Mouse (Mus musculus) Muller cell, postnatal 12 days (primary cell): ENCODE measurements around the gene Tmem59l.

ENCODE experiments used
- DNase-seq: peaks from one replicate; pipeline ENCODE4 v3.0.0-alpha.2; 2015; ENCODE audit errors: inconsistent ontology term

Tmem59l gene

DNA sequence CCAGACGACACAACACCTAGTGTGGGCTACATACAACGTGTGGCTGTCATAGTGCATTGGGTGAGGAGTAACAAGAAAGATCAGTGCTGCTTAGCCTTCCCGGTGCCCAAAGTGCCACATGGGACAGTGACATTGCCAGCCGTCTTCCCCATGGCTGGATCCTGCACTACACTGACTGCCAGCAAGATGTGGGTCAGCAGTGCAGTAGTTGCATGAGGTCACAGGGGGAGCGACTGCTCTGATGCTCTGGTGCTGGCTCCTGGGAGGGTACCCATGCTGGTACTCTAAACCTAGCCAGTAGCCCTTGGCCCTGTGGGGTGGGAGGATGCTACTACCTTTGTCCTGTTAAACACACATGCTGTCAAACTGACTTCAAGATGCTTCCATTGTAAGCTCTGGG, 27.0 kb downstream of the Tmem59l start:
- no peak for DNase-seq

DNA sequence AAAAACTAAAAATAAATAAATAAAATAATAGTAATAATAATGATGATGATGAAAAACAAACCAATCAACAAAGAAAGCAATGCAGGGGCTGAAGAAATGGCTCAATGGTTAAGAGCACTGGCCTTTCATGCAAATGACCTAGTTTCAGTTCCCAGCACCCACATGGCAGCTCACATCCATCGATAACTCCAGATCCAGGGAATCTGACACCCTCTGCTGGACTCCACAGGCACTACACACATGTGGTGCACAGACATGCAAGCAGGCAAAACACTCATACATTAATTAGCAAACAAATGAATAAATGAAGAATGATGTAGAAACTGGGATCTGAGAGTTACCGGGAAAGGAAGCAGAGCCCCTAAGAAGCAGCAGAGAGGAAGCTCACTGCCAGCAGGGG, 27.5 kb downstream of the Tmem59l start:
- no peak for DNase-seq

DNA sequence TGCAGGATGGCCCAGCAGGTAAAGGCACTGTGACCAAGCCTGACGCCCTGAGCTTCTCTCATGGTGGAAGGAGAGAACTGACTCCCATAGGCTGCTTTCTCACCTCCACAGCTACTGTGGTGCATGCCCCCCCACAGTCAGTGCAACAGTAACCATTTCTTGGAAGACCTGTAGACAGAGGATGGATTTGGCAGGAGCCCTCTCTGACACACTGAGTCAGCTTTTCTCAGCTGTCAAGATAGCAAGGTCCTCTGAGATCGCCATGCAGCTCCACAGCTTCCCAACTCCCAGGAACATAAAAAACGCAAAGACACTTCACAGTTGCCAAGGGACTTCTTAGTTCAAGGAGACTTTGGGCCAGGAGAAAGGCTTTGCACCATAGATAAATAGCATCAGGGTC, 28.7 kb downstream of the Tmem59l start:
- no peak for DNase-seq

DNA sequence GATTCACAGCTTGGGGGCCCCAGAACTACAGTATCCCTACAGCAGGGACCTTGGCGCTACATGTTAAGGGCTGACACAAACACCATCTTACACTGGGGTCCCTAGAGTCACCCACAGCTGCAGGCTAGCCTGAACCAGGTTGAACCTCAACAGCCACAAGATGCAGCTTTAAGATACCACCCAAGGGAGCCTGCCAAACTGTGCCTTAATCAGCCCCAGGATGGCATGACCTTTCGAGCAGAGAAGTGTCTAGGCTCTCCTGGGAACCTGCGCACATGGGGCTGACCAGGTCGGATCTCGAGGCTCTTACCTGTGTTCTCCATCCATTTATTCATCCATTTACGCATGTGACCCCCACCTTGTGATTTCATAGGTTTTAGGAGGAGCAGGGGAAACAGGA, 29.3 kb downstream of the Tmem59l start:
- DNase-seq, result no peak

DNA sequence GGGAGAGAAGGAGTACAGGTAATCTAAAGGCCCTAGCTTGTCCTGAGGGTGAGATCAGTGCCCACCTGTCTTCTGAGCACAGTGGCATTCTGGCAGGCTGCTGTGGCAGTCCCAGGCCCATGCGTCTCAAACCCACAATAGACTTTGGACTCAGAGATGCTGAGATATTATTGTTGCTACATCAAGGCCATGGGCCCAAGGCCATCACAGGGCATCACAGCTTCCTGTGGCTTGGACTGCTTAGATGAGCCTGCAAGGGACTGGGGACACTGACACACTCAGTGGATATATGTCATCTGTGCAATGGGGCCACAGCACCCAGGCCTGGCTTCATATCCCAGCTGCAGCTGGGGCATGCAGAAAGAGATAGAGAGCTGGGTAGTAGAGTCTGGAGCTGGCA, 30.2 kb downstream of the Tmem59l start:
- no peak for DNase-seq

DNA sequence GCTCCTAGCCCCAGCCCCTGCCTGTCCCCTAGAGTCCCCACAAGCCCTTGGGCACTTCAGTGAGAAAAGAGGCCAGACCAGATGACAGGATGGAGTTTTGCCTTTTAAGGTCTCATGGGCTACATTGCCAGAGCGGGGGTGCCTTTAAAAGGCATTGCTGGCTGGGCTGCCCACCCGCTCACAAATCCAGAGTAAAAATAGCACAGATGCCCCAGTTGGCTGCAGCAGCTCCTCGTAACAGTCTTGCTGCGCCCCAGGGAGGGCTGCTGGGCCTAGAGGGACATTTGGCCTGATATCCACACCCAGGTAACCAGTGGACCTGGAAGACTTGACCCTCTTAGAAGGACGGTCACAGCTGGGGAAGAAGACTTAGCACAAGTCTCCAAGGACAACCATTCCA, 33.3 kb downstream of the Tmem59l start:
- no peak for DNase-seq

DNA sequence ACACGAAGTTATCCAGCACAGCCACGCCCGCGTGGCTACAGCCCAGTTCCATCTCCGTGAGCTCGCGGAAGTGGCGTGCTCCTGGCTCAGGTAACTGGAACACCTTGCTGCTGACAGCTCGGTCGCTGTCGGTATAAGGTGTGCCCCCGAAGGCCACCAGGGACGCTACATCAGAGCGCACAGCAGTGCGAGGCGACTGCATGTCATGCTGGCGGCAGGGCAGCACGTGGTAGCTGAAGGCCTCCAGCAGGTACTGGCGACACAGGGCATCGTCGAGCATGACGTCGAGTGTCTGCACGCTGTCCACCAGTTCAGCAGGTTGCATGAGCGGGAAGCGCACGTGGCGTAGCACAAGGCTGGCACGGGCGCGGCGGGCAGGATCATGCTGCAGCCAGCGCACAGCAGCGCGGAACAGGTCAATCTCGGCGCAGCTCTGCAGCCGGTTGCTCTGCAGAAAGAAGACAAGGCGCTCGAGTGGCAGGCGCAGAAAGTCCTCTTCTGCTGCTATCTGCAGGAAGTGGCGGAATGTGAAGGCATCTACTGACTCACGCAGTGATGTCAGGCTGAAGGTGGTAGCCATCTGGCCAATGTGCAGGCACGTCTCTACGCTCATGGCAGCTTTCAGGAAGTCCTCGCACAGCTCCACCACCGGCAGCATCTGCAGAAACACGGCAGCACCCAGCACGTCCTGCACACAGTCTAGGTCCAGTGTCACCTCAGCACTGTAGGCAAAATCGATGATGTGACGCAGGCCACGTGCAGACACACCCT, 34.8 kb downstream of the Tmem59l start:
- no peak for DNase-seq

DNA sequence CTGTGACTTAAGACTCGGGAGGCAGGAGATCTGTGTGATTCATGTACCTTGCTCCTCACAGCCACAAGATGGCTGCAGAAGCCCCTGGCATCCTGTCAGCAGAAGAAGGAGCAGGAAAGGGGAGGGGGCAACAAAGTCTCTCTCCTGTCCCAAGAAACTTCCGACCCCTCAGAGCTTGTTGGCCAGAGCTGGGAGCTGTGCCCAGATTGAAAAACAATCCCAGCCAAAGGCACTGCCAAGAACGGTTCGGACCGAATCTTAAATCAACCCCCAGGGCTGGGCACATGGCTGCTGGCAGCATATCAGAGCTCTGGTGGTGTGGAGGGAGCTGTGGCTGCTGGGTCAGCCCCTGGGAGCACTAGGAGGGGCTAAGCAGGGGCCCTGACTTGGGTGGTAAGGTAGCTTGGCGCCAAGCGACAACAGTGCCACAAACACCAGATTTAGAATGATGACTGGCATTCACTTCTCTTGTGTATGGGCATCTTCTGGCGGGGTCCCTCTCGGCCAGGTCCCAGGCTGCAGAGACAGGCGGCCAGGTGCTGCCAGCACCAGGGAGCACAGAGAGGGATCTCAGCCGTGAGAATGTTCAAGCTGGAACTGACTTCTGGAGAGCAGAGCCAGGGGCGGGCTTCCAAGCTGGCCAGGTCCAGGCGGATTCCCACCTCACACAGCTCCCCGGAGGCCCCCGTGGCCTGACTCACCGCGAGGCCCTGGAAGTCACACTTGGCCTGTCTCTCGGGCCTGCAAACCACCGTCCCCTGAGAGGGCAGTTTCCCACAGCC, 39.3 kb downstream of the Tmem59l start:
- peak; percentile 64 for DNase-seq

DNA sequence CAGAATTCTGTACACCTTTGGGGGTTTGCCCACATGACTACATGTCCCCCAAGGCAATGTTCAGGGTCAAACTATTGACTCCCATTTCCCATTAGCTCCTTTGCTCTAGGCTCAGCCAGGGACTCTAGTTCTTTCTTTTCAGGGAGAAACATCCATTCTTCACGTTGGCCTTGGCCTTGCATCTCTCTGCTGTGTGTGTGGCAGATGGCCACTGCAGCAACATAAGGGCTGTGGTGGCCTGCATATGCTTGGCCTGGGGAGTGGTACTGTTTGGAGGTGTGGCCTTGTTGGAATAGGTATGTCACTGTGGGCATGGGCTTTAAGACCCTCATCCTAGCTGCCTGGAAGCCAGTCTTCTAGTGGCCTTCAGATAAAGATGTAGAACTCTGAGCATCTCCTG, 41.2 kb downstream of the Tmem59l start:
- no peak for DNase-seq

DNA sequence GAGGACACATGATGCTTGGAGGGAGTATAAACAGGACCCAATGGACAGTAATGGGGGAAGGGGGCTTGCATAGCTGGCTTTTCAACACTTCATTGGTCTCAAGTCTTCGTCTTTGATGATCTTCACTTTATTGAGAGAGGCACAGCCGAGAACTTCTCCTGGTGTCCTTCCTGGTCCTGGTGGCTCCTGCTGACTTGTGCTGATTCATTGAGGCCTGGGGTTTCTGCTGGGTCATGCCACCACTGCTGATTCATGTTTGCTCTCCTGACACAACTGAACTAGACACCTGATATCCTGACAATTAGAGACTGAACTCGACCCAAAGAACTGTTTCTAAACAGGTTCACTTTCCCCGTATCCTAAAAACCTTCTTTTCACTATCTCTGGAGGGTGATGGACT, 43.8 kb downstream of the Tmem59l start:
- no peak for DNase-seq

DNA sequence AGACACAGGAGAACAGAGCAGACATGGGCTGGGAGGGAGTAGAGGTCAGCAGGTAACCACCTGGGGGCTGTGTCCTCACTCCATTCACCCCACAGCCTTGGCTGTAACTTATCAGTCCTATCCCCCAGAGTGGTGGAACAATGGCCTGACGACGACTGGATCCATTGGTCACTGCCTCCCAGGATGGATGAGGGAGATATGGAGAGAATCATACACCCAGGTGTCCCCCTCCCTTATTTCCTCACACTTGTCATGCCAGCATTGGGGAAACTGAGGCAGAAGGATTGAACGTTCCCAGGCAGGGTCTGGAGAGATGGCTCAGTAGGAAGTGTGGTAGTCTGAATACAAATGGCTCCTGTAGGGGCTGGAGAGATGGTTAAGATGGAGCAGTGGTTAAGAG, 45.6 kb downstream of the Tmem59l start:
- no peak for DNase-seq

DNA sequence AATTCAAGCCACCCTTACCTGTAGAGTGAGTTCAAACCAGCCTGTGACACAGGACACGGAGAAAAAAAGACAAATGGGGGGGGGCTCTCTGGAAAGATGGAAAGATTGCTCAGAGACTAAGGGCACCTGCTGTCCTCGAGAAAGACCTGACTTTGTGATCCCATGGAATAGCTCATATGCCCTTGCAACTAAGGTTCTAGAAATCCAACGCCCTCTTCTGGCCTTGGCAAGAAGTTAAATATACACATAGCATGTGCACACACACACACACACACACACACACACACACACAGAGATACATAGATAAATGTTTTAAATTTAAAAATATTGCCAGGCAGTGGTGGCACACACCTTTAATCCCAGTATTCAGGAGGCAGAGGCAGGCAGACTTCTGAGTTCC, 46.9 kb downstream of the Tmem59l start:
- DNase-seq, result no peak

DNA sequence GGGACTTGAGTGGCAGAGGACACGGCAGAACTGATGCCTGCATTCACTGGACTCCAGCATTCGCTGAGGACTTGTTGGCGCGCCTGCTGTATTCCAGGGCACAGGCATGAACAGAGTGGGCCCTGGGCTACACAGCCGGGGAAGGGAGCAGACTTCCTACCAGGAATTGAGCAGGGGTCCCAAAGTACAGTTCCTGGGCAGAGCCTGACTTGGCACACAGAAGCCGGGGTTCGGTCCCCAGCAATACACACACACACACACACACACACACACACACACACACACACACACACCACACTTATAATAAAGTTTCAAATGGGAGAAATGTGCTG, 47.3 kb downstream of the Tmem59l start:
- DNase-seq, result no peak

DNA sequence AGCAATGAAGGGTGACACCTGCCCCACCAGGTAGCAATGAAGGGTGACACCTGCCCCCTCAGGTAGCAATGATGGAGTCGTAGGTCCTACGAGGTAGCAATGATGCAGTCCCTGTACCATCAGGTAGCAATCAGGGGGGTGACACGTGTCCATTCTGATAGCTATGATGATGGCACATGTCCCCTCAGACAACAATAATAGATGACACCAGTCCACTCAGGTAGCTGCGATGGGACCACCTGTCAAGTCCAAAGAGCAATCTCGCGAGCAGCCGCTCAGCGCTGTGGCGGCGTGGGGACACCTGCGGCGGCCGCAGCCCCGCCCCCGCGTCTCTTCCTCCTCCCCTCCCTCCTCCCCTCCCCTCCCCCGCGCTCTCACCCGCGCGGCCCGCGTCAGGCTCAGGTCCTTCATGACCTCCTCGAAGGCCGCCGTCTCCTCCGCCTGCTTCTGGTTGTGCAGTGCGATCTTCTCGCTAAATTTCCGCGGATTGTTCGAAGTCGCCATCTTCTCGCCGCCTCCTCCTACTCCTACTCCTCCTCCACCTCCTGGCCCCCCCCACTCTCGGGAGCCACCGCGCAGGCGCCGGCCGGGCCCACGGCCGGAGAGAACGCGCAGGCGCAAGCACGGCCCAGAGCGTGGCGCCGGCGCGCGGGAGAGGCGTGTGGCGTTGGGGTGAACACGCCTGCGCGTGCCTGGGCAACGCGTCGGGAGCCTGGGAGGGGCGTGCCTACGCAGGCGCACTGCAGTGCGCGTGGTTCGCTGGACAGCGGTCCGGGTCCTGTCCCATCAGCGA, 47.9 kb downstream of the Tmem59l start, which contains the start of gene Crtc1:
Gene Crtc1 (minus strand): TSS at position 525 of the 793 bp plus-strand sequence.
- peak; percentile 99 for DNase-seq

DNA sequence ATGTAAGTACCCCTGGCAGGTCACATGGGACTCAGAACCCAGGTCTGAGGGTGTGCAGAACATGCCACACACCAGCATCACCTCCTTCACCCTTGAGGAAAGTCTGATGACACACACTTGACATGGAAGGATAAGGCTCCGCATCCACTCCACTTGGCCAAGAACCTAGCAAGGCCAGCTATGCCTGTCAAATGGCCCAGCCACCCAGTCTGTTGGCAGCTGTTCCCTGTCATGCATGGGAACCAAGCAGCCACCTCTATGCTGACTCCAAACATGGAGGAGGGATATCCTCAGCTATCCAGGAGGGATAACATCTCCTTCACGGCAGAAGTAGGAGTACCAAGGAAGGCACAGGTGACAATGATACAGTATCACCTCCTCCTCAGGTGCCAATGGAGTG, 48.7 kb downstream of the Tmem59l start:
- DNase-seq, result no peak

DNA sequence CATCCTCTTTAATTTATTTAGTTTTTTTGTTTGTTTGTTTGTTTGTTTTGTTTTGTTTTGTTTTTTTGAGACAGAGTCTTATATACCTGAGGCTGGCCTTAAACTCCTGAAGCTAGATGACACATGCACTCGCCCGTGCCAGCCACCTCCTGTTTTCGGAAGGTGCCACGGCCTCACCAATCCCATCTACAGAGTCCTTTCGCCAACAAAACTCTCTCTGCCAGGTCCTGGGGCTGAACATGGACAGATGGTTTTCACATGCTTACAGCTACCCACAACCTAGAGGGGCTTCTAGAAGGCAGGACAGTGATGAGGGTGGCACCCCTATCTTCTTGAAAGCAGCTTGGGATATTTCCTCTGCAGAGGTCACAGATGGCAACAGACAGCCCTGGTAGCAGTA, 52.0 kb downstream of the Tmem59l start:
- no peak for DNase-seq
